Mouse (Mus musculus) left cerebral cortex, postnatal 4 days (tissue): ENCODE measurements around the gene Itch. TPM values are rescaled to one million over a fixed set of nuclear protein-coding genes. Genes with fewer than 3 reads are reported as not detected.
"Not testable (repeated sequence)": the region's sequence is repeated elsewhere in the genome, so short reads cannot be mapped to it uniquely, and the experiment has no call there.

Source experiments
- DNase-seq: peaks from one replicate; pipeline ENCODE4 v3.0.0-alpha.2; 2022
- intact Hi-C: fragments of 180-260 bp; cut with DNase I; formaldehyde crosslinking; loops from one replicate; pipeline ENCODE4 v1.15.1; 2025
- total RNA-seq, 2 experiments: library from RNA; stranded (reverse); gene quantifications; 2 replicates each; pipeline ENCODE4 v1.2.3; 2021

The Itch gene
- total RNA-seq, 2 experiments from 2014 or later: 39.0 to 43.4 TPM

DNA sequence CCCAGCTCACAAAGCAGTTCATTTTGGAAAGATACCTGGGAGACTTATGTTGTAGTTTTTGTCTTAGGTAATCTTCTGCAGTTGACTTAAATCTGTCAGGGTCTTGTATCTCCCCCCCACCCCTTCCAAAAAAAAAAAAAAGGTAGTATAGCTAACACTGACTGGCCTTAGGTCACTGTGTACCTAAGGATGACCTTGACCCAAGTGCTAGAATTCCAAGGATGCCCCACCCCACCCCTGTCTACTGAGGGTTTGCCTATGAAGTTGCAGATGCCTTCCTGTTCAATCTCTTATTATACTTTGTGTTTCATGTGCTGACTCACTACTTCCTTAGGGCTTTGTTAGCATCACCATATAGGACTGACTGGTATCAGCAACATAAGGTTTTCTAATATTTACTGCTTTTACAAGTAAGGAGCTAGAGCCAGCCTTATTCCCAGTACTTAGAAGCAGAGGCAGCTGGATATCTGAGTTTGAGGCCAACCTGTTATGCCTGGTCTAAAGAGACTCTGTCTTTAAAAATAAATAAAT, 8.8 kb downstream of the Itch start:
- intact Hi-C loops: no loop called here
- no peak for DNase-seq

GRCm38 (mm10) chr2:155149296-155149695, 16.0 kb downstream of the Itch start:
- intact Hi-C loops: not testable (repeated sequence)

GRCm38 (mm10) chr2:155207419-155207818, 74.1 kb downstream of the Itch start:
- DNase-seq: peak; percentile 7
- intact Hi-C loops: no loop called here

More at GRCm38 (mm10) chr2:155149296-155149695, 16.0 kb downstream of the Itch start:
- DNase-seq: not testable (repeated sequence)

DNA sequence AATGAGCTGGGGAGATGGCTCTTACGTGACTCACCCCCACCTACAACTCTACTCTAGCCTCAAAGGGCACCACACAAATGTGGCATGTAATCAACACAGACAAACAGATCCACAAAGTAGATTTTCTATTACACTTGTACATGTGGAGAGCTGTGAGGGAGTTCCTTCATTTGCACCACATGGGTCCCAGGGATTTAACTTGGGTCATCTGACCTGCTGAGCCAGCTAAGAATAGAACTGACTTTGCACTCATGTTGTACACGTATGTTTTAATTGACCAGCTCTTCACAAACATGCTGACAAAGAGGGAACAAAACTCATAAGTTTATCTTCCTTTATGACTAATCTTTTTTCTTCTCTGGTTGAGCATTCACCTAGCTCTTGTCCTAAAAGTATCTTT, 89.8 kb downstream of the Itch start:
- no peak for DNase-seq
- intact Hi-C loops: no loop called here

GRCm38 (mm10) chr2:155224721-155225120, 91.4 kb downstream of the Itch start:
- no peak for DNase-seq
- intact Hi-C loops: no loop called here

GRCm38 (mm10) chr2:155235746-155236361, 102.5 kb downstream of the Itch start:
- intact Hi-C loops: no loop called here
- no peak for DNase-seq

DNA sequence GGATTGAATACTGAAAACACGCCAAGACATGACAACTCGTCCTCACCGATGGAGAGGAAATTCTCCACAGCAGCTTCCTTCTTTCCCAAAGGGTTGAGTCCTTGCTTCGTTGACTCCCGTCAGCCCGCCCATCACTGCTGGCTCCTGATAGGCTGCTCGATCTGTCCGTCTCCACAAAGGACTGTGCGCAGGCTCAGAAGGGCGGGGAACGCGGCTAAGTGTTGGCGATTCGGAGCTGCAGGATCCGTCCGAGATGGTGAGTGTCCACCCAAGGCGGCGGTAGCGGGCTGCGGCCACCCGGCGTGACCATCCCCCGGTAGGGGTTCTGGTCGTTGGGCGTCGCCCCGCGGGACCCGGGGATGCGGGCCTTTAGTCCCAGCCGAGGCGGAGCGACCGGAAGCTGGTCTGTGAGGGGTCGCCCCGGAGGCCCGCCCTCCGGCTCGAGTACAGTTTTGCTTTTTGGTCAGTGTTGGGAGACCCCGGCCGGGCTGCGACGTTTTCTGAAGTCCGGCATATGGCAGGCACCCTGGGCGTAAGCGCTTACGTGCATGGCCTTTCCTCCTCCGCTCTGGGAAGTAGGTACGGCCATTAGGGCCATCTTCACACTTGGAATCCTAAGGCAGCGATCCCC, 103.2 kb downstream of the Itch start, which contains the start of gene Dynlrb1:
TSS of gene Dynlrb1 (plus strand) at position 172 of the 631 bp plus-strand sequence.
- intact Hi-C loops: no loop called here
- peak; percentile 99 for DNase-seq

- DNase-seq: no peak
- intact Hi-C loops: no loop called here
These were observed 104.0 kb downstream of the Itch start for GRCm38 (mm10) chr2:155237276-155237675.

DNA sequence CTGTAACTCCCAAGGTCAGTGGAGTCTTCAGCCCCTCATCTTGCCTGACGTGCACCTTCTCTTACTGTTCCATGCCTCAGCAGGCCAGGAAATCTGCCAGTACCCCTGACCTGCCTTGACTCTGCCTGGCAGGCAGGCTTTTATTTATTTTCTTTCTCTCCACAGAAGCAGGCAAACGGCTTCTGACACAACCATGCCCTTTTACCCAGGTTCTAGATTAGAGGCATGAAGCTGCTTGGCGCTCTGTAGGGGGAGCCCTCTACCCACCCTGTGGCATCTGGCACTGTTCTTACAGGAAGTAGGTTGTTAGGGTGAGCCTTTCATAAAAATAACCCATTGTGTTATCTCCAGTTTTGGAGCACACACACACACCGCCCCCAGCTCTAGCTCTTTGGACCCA, 107.6 kb downstream of the Itch start:
- intact Hi-C loops: no loop called here

DNA sequence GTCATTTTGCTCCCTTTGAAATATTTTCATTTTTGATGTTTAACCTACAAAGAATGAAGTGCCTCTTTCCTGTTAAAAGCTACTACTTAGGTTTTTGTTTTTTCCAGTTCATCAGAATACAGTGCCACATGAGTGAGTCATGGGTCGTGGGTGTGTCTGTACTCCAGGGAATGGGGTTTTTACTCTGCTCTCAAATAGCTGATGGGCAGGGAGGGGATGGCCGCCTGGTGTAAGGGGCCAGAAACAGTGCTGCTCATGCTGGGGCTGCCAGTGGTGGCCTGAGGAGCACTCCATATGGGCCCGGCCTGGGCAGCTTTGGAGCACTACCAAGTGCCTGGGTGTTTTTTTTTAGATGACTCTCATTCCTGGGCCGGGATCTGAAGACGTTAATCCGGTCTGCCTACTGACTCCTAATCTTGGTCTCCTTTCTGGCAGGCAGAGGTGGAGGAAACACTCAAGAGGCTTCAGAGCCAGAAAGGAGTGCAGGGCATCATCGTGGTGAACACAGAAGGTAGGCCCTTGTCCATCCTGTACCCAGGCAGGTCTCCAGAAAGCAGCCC, 109.1 kb downstream of the Itch start:
- no peak for DNase-seq
- intact Hi-C loops: no loop called here

More for the DNA sequence above, 107.6 kb downstream of the Itch start:
- no peak for DNase-seq

DNA sequence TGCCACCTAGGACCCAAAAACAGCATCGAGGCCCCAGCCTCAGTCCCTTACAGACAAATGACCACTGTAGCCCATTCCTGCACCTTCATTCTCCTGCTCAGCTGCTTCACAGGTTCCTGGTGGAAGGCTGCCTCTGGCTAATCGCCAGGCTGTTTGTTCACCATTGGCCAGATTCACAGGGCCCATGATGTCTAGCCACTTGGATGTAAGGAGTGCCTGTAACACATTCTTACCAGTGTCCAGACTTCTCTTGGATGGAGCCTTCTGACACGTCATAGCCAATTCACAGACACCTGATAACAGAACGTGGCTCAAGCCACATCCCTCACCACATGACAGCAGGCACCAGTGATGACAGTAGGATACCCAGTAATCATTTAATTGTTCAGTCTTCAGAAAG, 112.9 kb downstream of the Itch start:
- intact Hi-C loops: no loop called here
- DNase-seq: no peak

GRCm38 (mm10) chr2:155248206-155248605, 114.9 kb downstream of the Itch start:
- intact Hi-C loops: no loop called here
- no peak for DNase-seq

- no peak for DNase-seq
- intact Hi-C loops: no loop called here
These were observed 115.4 kb downstream of the Itch start for GRCm38 (mm10) chr2:155248718-155249117.

GRCm38 (mm10) chr2:155249588-155249987, 116.3 kb downstream of the Itch start:
- intact Hi-C loops: no loop called here
- DNase-seq: no peak

- intact Hi-C loops: no loop called here
- no peak for DNase-seq
These were observed 132.2 kb downstream of the Itch start for GRCm38 (mm10) chr2:155265526-155265925.

DNA sequence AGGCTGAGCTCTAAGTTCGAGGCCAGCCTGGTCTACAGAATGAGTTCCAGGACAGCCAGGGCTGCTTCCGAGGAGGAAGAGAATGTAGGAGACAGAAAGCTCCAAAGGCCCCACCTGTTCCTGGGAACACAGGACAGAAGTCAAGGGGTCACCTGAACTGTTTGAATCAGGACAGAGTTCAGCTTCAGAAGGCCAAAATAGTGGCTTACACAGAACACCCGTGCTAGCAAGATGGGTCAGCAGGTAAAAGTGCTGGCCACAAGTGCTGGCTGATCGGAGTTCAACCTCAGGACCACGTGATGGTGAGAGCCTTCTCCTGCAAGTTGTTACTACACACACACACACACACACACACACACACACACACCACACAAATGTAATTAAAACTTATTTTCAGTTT, 133.6 kb downstream of the Itch start:
- intact Hi-C loops: no loop called here
- no peak for DNase-seq

DNA sequence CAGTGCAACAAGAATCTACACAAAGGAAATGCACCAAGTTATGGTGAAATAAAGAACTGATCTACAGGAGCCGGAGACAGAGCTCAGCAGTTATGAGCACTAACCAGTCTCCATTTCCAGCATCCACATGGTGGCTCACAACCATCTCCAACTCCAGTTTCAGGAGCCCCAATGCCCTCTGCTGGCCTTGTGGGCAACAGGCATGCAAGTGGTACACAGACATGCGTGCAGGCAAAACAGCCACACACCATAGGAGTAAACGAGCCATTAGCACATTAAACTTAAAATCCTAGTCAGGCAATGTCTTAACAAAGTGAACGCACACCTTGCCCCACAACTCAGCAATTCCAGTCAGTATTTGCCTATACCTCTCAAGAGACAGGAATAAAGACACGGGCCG, 138.6 kb downstream of the Itch start:
- DNase-seq: no peak
- intact Hi-C loops: no loop called here

GRCm38 (mm10) chr2:155272396-155273170, 139.3 kb downstream of the Itch start:
- intact Hi-C loops: no loop called here
- DNase-seq: no peak

GRCm38 (mm10) chr2:155273603-155274002, 140.3 kb downstream of the Itch start:
- intact Hi-C loops: no loop called here

GRCm38 (mm10) chr2:155276195-155276594, 142.9 kb downstream of the Itch start, which contains the start of gene Map1lc3a:
Gene Map1lc3a (plus strand): TSS chr2:155276297.
- peak; percentile 97 for DNase-seq
- intact Hi-C loops: no loop called here

More at GRCm38 (mm10) chr2:155273603-155274002, 140.3 kb downstream of the Itch start:
- no peak for DNase-seq
